Mouse (Mus musculus) left cerebral cortex, postnatal 25 days (tissue): ENCODE data around the gene Olig3. TPM values are rescaled to one million over a fixed set of nuclear protein-coding genes. Genes with fewer than 3 reads are reported as not detected.
A peak's percentile ranks its signal among the peaks of the same experiment; 100 is the strongest.
"Not testable (repeated sequence)": the region's sequence is repeated elsewhere in the genome, so short reads cannot be mapped to it uniquely, and the experiment has no call there.

Experiments
- DNase-seq, 2 experiments: peaks; one replicate each; pipeline ENCODE4 v3.0.0; 2022; ENCODE audit warnings: low spot score in 2 of 2, mixed read lengths in 1 of 2
- intact Hi-C: fragments of 180-260 bp; cut with DNase I; formaldehyde crosslinking; loops from one replicate; pipeline ENCODE4 v1.15.1; 2025
- total RNA-seq, 2 experiments: library from RNA; stranded (reverse); gene quantifications; 2 replicates each; pipeline ENCODE4 v1.2.3; 2021

Gene Olig3
- total RNA-seq, 2 experiments from 2014 or later: not detected

DNA sequence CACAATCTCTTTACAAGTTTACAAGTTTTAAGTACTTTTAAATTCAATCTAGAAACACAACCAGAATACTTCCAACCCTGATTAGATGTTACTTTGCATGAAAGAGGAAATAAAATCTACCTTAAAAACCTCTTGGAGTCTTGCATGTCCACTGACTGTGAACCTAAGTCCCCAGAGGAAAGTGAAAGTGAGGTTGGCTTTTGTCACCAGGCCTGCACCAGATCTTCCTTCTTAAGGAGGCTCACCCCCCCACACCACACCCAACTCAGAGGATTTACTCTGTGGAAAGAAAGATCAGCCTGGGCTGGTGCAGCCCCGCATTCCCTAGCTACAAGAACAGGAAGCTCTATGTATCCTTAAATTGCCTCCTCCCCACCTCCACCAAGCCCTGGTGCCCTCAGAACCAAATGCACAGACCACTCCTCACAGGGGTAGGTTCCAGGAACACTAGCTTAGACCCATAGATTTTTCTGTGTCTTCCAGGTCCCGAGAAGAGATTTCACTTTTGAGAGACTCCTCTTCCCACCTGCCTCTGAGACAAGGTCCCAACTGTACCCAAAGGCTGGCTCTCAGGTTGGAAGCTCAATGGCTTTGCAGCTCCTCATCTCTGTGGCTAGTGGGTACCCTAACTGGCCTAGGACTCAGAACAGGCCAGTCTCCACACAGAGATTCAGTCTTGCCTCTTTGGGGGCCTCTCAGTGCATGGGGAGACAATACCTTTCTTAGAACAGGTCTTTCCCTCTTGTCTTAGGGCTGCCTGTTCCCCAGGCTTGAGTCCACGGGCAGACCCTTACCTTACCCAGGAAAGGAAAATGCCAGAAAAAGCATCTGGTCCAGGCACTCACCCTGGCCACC lies 4.3 kb downstream of the Olig3 start:
- no peak for DNase-seq
- intact Hi-C loops: no loop called here

DNA sequence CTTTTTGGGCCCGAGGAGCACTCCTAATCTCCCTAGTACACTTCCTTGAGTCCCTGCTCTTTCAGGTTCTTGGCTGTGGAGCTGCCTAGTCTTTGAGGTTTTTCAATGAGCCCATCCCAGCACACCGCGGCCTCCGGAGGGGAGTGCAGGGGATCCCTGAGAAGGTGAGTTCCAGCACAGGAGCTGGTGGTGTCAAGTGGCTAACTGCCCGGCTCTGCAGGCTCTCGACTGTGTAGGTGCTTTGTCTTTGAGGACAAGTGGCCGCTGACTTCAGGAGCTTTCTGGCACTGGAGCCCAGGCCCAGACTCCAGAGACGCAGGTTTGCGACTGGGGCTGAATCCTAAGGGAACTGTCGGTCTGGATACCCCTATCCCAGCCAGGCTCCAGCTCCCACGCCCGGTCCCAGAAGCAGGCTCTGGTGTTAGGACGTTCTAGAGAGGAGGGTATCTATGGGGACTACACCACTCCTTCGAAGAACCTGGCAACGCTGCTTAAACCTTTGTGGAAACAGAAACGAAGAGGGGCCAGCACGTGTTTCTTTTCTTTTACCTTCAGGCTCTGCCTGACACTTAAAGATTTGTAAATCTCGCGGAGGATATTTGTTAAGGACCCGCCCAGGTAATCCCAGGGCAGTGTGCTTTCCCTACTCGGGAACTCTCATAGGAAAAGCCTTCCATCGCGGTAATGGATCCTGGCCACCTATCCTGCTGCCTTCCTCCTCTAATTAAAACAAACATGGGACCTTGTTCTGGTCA lies 5.4 kb downstream of the Olig3 start:
- intact Hi-C loops: no loop called here

DNA sequence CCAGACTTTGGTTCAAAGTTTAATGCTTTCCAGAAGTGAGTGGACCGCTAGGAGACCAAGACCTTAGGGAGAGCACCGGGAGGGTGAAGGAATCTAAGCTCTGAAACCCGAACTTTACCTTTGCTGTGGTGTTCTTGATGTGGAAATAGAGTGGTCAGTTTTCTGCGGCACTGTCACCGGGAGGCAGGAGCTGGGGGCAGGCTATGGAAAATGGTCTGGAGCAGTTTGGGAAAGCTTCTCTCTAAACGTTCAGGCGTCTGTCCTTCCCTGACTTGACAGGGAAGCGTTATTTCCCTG lies 5.9 kb downstream of the Olig3 start:
- intact Hi-C loops: no loop called here
- no peak for DNase-seq

More for the DNA sequence above, 5.4 kb downstream of the Olig3 start:
- DNase-seq: no peak

DNA sequence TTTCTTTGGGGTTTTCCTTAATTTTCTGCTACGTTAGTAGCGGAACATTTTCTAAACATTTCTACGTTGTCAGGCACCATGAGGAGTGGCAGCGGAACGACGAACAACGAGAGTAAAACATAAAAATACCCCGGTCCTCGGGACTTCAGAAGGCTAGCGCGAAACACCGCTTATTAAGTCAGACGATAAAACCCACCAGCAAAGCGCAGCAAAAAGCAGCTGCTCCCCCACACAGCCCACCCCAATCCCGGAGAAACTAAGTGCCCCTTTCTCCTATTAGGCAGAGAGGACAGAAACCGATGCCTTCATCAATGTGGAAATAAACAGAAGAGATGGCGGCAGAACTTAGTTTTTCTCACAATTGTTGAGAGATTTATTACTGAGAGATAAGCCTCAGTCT lies 6.5 kb downstream of the Olig3 start:
- DNase-seq: no peak
- intact Hi-C loops: no loop called here

DNA sequence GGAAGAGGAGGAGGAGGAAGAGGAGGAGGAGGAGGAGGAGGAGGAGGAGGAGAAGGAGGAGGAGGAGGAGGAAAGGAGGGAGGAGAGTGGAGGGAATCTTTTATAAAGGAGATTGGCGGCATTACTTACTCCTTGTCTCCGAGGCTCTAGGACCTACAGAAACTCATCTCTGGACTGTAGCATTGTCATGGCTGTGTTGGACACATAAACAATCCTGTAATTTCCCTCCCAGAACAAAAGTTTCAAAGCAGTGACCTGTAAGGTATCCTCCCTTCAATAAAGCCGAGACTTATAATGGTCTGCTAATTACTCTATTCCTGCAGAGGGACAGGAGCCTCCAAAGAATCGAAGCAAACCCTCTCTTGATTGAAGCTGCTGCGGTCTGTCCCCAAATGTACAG lies 7.0 kb downstream of the Olig3 start:
- intact Hi-C loops: no loop called here
- DNase-seq: no peak

DNA sequence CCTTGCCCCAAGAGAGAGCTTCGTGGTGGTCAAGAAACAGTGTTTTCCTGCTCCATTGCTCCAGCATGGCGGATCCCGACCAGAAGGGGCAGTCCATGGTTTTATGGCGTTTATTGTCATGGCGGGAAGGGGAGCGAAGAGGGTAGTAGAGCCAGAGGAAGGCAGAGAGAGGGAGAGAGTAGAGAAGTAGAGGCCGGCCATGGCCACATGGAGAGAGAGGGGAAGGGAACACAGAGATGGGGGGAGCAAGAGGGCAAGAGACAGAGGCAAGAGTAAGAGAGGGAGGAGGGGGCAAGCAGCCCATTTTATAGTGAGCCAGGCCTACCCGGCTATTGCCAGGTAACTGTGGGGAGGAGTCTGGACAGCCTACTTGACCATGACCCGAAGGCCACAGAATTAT lies 12.8 kb downstream of the Olig3 start:
- intact Hi-C loops: no loop called here
- DNase-seq: no peak

DNA sequence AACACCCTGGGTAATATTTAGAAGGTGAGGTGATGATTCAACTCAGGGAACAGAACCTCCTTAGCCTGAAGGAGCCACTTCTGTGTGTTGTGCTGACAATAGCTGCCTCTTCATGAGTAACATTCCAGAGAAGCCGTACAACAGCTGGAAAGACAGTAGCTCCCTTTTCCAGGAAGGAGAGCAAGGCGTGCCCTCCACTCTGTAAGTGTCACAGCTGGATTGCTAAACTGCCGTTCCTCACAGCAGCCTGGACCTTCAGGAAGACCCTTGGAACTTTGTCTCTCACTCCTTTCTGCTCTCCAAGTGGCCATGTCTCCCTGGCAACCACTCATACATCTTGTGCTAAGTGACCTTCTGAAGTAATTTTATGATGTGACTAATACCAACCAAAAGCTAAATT lies 13.8 kb downstream of the Olig3 start:
- DNase-seq: no peak
- intact Hi-C loops: no loop called here

DNA sequence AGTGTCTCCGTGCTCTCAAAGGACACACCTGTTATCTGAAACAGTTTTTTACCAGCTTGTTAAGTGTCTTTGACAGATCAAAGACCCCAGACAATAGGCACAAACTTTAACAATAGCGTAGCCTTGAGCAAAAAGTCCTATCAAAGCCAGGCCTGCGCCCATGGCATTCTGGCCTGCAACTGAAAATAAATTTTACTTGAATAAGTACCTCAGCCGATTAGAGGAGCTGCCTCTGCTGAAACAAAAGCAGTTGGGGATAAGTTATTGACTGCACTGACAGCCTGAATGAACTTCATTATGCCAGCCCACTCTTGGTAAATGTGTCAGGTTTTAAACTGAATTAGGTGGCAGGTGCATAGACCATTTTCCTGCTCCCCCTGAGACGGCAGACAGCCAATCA lies 15.9 kb downstream of the Olig3 start:
- DNase-seq: no peak
- intact Hi-C loops: no loop called here

DNA sequence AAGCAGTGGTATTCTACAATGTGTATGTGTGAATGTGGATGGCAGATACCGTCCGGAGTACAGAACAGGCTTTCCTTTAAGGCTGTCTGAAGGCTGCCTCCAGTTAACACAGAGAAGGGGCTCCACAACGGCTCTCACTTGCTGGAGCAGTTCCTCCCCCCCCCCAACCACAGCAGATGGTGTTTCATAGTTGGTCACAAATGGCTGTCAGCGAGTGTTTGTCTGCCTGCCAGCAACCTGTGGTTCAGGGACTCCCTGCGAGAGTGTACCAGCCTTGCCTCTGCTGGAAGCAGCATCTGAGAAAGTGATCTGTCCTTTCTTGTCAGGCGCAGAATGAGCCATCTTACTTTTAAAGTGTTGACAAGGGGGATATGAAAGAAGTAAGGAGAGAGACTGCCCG lies 17.5 kb downstream of the Olig3 start:
- intact Hi-C loops: no loop called here
- DNase-seq: no peak

DNA sequence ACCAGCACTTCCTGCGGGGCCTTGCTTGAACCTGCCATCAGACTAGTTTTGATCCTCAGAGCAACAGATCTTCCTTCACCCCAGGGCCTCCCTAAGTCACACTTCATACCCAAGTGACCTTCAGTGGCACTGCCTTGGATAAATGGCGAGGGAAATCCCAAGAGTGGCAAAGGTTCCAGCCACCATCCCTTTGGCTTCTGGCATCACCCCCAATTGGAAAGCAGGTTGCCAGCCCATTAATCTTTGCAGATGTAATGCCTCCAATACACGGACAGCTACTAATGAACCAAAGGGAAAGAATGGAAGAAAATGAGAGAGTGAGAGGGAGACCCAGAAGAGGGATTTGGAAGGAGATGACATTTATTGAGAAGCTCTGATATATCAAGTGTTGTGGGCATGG lies 18.0 kb downstream of the Olig3 start:
- intact Hi-C loops: no loop called here
- DNase-seq: no peak

DNA sequence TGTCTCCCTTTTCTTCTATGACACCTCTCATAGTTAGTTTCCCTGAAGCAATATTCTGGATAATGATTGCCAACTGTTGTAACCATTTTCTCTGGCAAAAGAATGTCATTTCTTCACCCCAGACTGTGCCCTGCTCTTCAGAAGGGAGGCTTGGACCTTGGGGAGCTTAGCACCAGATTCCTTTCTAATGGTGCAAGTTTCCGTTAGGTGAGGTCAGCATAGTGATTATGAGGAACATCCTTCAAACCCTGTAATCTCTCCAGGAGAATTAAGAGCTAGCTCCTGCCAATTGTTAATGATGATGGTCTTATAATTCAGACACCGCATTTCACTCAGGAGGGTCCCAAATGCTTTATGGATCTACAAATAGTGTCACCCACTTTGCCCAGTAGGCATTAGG lies 19.5 kb downstream of the Olig3 start:
- intact Hi-C loops: no loop called here
- no peak for DNase-seq

DNA sequence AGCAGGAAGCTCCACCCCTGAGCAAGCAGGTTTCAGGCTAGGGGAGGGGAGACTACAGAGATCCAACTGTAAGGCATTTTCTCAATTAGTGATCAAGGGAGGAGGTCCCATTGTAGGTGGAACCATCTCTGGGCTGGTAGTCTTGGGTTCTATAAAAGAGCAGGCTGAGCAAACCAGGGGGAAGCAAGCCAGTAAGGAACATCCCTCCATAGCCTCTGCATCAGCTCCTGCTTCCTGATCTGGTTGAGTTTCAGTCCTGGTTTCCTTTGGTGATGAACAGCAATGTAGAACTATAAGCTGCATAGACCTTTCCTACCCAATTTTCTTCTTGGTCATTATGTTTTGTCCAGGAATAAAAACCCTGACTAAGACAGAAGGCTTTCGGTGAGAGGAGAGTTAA lies 24.6 kb downstream of the Olig3 start:
- DNase-seq, intact Hi-C loops: not testable (repeated sequence)

DNA sequence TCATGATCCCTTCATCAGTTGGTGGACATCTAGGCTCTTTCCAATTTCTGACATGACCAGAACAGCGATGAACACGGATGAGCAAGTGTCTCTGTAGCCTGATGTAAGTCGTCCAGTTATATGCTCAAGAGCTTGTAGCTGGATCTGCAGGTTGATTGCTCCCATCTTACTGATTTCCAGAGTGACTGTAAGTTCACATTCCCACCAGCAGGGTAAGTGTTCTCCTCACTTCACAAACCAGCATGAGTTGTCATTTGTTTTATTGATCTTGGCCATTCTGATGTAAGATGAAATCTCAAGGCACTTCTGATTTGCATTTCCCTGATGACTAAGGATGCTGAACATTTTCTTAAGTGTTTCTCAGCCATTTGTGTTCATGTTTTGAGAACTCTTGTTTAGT lies 27.8 kb downstream of the Olig3 start:
- intact Hi-C loops: no loop called here
- DNase-seq: no peak

DNA sequence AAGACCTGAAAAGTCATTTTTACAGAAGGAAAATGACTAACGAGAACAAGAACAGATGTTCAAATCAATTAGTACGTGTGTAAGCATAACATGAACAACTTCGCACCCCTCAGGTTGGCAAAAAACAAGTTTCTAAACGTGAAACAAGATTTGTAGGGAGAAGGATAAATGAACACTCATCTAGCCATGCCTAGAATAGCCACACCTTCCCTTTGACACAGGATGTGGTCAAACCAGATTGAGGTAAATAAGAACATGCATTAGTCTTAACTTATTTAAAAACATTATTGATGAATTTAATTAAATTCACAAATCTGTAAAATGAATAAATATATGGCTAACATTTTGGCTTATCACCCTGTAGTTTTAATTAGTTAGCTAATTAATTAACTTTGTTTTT lies 35.5 kb downstream of the Olig3 start:
- intact Hi-C loops: no loop called here
- no peak for DNase-seq

DNA sequence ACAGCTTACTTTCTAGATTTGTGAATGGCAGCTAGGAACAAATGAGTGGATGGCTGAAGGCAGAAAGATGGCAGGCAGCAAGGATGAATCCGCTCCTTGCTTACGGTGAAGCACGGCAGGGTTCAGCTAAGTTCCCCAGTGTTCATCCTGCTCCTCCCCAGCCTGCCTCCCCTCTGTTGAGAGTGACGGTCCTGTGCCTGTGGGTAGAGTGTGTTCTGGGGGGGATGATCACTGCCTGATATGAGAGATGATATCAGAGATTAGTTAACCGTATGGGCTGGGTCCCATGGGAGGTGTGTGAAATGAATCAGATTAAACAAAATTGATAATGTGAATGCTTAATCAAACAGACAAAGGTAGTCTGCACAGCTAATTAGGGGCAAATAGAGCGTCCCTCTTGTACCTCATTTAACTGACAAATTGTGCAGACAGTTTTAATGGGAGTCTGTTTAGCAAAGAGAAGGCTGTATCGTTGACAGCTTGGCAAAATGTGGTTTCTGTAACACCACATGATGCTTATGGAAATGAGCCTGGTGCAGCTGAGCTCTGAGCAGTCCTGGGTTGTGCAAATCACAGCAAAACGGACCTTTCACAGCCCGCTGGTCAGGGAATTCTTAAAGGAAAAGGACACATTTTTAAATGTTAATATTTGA lies 40.3 kb downstream of the Olig3 start:
- DNase-seq: peak in 1 of 2 experiments; percentile 22
- intact Hi-C loops: no loop called here

DNA sequence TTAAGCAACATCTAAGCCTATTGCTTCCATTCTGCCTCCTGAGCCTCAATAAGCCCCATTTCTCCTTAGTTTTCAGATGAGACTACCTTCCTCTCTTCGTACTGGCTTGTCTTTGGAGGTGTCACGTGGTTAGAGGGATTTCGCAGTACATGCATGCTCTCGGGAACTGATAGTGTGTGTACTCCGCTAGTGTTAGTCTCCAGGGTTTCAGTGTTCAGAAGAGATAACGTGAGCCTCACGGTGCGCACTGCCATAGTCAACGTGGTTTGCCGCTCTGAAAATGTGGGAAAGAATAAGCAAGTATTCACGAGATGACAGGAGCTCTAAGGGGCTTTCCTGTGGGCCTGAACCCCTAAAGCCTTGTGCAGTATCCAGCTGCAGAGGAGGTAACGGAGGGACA lies 41.1 kb downstream of the Olig3 start:
- intact Hi-C loops: no loop called here
- DNase-seq: no peak

DNA sequence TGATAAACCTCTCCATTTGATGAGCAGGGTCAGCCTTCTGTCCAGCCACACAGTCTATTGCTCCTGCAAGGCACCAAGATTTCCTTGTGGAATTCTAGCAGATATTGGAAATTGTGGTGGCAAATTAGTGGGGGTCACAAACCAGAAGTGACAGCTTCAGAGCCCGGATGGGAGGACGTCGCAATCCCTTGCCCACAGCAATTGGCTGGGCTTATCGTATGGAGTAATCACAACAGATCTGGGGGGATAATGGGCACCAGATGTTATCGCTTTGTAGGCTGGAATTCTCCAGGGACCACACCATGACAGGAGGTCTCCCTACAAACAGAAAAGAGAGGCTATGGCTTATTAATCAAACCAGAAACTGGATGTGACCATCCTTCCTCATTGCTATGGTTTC lies 44.8 kb downstream of the Olig3 start:
- intact Hi-C loops: no loop called here
- DNase-seq: no peak

DNA sequence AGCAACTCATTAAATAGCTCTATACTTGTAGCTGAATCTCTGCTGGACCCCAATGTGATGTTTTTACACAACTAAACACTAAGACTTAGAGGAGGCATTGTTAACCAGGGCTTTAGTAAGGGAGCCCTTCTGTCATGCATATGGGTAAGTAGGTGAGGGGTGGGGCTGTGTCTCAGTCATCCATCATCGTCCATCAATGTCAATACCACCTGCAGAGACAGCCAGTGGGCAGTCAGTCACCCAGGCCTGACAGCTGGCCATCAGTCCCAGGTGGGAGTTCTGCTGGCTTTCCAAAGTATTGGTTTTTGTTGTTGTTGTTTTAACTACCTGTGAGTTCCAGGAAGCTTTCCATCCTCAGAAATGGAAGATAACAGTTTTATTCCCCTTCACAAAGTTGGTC lies 48.1 kb downstream of the Olig3 start:
- intact Hi-C loops: no loop called here
- DNase-seq: no peak

DNA sequence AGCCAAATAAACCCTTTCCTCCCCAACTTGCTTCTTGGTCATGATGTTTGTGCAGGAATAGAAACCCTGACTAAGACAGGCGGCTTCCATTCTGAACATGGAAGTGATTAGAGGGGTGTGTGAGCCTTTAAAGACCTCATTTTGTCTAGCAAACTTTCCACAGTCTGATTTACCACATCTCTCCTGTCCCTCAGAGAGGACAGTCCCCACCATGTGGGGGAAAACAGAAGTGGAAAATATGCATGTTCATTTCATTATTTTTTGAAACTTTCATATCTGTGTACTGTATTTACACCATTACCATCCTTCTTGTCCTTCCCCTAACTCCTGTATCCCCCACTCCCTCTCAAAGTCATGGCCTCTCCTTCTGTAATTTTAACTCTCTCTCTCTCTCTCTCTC lies 49.6 kb downstream of the Olig3 start:
- DNase-seq: no peak
- intact Hi-C loops: no loop called here

DNA sequence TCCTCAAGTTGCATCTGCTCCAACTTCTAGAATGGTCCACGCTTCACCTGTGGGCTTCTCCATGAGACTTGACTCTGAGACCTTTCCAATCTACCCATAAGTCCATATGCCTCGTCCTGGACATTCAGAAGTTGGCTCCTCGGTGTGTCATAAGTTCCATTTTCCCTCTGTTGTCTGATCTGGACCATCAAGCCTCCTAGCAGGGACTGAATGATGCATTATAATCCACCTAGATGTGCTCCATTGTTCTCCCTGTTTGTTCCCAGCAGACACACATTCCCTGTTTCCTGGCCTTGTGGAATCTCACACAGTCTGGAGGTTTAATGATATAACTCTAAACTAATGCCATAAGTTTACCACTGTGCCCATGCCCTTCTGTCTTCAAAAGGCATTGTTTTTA lies 50.8 kb downstream of the Olig3 start:
- no peak for DNase-seq
- intact Hi-C loops: no loop called here
